Mouse (Mus musculus) testis, postnatal 10 days (tissue): Measurements from ENCODE around the gene Rps13.
"Not testable (repeated sequence)": the region's sequence is repeated elsewhere in the genome, so short reads cannot be mapped to it uniquely, and the experiment has no call there.

ENCODE experiments used
- DNase-seq: peaks from one replicate; pipeline ENCODE4 v3.0.0; 2021; ENCODE audit warnings: low spot score

The Rps13 gene

DNA sequence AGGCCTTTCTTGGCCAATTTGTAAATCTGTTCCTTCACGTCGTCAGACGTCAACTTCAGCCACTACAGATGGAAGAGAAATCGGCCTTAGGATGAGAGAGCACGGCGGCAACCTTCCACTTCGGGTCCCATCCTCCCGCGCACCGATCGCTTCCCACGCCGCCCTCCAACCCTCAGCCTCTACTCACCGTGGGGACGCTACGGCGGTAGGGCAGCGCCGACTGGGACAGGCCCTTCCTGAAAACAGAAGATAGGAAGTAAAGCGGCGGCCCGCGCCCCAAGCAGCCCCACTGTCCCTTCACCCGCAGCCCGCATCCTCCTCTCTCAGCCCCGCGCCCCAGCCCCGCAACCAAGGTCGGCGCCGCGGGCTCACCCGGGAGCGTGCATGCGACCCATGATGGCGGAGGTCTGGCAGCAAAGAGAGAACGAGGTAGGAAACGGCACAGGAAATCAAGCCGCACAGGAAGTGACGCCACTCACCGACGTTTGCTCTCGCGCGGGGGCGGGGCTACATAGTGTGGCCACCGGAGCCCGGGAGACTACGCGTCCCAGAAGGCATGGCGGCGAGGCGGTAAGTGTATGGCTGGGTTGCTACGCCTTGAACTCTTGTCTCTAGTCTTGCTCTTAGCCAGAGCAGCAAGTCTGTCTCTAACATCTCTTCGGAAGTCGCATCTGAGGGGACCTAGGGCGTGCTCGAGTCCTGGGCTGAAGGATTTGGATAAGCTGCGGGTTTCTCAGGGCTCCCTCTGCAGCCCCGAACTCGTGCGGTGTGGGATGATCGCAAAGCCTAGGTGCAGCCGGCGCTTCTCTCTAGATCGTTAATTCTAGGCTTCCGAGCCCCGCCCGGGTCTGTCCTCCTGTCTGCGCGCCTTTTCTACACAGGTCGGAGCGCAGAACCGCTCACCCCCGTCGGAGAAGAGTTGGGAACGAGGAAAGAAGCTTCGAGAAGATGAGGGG lies at the start of gene Rps13:
Rps13 (minus strand) TSS at position 483 of the 956 bp plus-strand sequence.
- peak; percentile 98 for DNase-seq

DNA sequence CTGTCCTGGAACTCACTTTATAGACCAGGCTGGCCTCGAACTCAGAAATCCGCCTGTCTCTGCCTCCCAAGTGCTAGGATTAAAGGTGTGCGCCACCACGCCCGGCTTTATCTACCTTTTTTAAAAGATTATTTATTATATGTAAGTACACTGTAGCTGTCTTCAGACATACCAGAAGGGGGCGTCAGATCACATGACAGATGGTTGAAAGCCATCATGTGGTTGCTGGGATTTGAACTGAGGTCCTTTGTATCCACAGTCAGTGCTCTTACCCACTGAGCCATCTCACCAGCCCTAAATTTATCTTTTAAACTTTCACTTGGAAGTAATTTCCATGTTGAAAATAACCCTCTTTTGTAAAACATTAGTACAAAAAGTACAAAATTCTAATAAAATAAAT lies 45.2 kb upstream of the Rps13 start:
- DNase-seq, result not testable (repeated sequence)

DNA sequence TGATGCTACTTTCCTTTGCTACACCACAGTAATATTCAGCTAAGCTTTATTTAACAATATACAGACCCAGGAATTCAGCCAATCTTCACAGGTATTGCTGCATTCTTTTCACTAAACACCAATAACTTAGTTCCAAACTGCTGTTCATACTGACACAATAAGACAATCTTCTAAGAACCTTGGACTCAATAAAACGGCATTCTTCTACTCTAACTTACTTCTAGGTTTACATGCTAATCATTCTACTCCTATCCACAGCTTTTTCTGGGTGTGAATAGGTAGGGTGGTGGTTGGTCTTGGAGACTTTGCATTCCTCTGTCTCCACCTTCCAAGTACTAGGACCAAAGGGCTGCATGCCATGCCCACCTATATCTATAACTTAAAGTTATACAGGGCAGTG lies 40.3 kb upstream of the Rps13 start:
- DNase-seq, result no peak

DNA sequence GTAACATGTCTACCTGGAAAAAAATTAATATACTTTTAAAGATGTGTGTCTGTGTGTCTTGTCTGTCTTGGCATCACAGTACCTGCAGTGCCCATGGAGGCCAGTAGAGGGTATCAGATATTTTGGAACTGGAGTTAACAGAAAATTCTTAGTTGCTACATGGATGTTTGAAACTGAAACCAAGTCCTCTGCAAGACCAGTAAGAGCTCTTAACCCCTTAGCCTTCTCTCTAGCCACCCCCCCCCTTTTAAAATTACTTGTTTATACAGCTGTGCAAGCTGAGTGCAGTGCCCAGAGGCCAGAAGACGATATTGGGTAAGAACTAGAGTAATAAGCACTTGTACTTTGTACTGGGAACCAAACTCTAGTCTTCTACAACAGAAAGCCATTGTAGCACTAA lies 2.2 kb upstream of the Rps13 start:
- DNase-seq, result peak; percentile 79

DNA sequence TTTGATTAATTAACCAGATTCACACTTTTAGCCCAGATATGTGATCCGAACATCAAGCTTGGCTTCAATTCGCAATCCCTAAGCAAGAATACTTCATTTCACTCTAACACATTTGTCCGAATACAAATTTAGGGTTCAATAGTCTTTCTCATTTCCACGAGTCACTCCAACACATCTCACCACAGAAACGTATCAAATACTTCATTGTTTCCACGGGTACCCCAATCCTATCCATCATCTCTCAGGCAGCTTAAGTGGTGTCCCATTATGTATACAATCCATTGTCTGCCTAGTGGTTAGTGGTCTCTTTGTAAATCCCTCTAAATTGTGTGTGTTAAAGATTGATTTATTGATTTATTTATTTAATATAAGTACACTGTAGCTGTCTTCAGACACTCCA lies 1.1 kb upstream of the Rps13 start:
- DNase-seq, result no peak

DNA sequence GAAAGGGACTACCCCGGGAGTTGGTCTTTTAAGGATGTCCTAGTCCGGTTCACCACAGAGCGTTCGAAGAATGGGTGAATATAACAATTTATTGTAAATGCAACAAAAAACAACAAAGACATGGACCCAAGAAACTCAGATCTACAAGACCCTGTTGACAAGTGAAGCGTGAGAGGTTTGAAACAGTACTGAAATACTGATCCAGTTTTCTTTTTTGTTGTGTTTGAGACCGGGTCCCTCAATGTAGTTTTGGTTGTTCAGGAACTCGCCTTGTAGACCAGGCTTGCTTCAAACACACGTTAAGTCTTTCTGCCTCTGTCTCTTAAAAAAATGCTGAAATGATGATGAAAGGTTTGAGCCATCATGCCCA lies 659 bp upstream of the Rps13 start:
- no peak for DNase-seq

DNA sequence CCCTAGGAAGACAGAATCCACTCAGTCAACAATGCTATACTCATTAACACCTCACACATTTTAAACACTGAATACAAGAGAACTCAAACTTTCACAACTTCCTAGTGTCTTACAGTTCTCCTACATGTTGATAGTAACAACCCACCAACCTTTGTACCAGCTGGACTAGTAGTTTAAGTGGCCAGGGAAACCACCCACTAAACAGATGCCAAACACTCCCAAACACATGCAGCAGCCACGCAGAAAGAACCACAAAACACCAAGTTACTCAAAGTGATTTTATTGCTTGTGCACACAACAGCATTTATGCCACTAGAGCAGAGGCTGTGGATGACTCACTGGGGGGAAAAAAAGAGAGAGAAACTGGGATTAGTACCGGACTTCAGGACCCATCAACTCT lies 2.7 kb downstream of the Rps13 start:
- DNase-seq, result no peak

DNA sequence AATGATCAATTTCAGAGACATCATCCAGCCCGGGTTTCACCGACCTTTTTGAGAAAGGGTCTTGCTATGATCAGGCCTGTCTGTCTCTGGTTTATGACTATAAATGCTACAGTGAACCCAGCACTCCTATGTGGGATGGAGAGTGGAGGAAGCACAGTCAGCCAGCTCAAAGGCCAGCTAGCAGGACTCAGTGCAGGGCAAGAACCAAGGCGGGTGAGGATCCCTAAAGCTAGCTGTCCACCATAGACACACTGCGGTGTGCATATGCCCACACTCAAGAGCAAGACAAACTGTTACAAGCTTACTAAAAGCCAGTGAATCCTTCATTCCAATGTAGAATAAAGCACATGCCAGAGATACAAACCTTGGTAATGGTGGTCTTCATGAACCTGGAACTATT lies 4.1 kb downstream of the Rps13 start:
- no peak for DNase-seq

DNA sequence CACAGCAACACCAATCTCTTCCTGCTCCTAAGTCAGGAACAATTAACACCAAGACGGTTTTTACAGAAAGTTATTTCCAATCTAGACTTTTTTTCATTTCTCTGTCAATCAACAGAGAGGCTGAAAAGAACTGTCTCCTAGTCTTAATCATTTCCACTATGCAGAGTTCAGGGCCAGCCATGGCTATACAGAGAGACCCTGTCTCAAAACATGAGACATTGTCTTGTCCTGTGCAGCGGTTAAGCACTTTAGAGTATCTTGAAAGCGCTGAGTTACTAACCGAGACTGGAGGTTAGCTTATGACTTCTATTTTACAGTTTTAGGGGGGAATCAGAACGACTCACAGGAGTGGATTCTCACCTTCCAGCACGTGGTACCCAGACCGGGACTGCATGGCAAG lies 5.2 kb downstream of the Rps13 start:
- no peak for DNase-seq

DNA sequence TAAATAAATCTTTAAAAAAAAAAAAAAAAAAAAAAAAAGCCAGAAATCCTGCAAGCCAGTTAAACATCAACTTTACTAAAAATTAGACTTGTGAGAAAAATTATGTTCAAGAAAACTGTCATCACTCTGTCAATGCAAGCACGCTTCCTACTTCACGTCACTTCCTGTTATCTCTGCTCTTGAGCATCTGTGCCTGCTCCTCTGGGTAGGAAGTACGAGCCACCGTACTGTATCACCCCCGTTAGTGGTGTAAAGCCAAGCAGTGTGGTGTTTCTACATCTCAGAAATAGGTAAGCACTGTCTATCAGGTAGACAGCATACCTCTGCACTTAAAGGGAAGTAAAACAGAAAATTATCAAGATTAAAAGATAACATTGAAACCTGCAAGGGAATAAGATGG lies 6.1 kb downstream of the Rps13 start:
- DNase-seq, result no peak

DNA sequence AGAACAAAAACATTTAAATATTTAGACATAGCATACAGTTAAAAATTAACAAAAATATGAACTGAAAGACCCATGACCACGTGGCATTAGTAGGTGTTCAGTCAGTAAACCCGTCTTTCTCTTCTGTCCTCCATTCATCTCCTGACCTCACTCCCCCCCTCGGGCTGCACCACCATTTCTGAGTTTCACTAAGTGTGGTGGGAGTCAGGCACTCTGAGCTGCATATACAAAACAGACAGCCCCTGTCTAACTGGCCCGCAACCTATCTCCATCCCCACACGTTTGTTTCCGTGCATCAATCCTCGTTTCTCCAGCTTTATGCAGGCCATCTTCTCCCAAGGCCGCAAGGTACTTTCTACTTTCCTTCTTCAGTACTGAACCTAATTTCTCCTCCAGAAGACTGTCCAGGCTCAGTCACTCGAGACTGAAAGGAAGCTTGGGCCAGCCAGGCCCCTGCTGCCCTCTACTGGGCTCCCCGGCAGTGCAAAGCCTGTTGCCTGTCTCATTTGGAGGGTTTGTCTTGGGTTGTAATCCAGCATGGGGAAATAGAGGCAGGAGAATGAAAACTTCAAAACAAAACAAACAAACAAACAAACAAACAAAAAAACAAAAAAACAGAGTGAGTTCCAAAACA lies 10.5 kb downstream of the Rps13 start:
- peak; percentile 86 for DNase-seq

DNA sequence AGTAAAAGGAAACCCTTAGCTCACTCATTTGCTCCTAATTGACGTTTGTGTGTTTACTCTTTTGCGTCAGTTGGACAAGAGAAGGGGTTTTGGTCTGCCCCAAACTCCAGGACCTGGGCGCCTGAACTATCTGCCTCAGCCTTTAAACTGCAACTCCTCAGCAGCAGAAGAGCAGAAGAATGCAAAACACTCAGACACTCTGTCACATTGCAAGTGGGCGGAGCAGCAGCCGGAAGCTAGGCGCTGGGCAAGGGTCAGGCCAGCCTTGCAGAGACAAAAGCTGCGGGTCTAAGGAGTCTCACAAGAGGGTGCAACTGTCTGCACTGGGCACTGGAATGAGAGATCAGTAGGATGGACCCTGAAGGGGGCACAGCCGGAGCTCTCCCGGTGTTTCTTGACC lies 24.5 kb downstream of the Rps13 start:
- DNase-seq, result peak; percentile 59

DNA sequence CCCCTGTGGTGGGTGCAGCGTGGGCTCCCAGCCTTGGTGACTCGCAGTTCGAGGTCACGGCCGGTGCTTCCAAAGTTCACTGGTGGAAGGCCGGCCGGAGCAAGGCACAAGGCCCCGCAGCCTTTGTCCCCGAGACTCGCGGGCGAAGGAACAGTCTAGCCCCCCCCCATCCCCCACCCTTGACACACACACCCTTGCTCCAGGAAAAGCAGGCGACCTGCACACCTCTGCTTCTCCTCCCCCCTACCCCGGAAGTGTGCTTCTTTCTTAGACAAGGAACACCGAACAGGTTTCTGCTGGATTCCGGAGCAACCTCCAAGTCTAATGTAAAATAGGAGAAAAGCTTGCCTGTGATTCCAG lies 25.4 kb downstream of the Rps13 start:
- peak; percentile 67 for DNase-seq

DNA sequence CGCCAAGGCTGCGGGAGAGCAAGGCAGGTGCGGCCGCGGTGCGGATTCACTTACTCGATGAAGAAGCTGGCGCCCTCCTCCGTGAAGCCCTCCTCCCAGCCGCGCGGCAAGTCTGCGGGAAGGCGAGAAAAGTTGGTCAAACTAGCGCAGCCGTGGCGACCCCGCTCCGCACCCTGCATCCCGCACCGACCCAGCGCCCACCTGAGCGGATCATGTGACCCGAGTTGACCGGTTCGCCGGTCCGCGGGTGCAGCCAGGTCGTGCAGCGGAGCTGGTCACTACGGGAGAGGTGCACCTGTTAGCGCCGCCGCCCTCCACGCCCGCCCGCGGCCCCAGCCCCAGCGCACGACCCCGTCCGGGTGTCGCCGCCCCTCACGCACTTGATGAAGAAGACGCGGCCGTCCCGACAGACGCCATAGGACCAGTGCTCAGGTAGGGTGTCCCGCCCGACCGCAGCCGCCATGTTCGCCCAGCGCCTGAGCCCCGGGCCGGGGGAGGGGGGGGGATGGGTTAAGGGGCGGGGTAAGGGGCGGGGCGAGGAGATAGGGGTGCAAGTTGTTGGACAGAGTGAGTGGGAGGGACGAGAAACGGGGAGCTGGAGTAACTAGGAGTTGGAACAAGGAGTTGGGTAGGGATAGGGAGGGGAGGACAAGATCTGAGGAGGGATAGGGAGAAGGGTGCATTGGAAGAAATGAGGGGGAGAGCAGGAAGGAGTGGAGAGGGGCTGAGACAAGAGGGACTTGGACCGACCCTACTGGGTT lies 25.9 kb downstream of the Rps13 start, which contains the start of gene Plekha7:
Plekha7 (minus strand) TSS at position 506 of the 761 bp plus-strand sequence.
- DNase-seq, result peak; percentile 72

DNA sequence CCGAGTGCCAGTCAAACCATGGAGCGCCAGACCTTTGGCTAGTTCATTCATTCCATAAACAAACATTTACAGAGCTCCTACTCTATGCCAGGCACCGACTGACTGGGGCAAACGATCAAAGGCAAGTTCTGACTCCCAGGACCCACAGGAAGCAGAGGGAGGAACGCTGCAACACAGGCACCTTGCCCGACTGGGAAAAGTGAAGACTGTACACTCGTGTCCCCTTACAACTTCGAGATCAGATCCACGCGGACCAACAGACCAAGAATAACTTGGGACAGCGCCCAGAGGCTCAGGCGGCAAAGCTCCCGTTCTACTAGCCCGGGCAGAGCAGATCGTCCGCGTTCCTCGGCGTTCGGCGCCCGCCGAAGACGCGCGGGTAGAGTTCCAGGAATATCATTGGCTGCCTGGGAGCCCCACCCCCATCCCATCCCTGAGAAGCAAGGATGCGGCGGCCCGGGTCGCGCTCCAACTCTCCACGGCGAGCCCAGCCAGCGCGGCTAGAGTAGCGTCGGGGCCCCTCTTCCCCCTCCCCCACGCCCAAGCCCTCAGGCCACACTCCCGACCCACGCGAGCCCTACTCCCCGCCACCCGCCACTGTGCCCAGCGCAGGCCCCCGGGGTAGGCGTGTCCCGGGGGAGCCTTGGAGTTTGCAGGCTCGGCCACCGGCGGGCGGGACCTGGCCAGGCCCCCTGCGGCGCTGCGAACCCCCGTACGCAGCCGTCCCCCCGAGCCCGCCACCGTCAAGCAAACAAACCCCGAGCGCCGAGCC lies 26.7 kb downstream of the Rps13 start:
- peak; percentile 86 for DNase-seq

DNA sequence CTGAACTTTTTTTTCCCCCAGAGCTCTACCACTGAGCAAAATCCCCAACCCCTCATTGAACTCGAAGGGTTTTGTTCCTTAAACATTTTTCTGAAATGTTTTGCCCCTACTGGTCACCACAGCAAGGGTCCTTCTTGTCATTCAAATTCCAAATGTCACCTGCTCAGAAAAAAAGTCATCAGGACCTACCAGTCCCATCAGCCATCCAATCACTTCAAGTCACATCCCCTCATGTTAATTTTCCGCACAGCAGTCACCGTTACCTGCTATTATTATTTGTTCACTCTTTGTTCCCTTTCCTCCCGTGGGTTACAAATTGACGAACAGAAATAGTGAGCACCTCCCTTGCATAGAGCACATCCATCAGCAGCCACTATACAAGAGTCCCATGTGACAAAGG lies 27.4 kb downstream of the Rps13 start:
- no peak for DNase-seq

DNA sequence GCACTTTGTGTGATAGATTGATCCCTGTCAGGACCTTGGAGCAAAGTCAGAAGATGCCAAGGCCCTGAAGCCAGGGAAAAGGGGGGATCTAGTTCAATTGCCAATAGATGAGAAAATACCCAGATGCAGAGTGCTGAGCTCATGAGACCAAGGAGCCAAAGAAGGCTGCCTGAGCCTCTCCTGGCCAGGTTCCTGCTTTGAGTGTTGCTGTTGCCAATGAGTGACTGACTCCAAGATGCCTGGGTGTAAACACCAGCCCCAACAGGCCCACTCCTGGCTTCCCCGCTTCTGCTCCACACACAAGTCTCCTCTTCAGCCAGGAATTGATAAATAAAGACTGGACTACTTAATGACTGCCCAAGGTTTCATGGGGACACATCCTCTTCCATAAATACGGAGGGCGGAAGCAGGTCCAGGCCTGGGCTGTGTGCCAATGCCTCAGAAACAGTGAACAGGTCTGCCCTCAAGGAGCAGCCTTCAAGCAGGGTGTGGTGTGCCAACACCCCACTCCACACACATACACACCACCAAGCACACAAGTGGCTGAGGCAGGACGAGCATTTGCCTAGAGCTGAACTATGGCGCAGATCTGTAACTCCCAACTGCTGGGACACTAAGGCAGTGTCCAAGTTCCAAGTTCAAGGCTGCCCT lies 32.2 kb downstream of the Rps13 start:
- no peak for DNase-seq

DNA sequence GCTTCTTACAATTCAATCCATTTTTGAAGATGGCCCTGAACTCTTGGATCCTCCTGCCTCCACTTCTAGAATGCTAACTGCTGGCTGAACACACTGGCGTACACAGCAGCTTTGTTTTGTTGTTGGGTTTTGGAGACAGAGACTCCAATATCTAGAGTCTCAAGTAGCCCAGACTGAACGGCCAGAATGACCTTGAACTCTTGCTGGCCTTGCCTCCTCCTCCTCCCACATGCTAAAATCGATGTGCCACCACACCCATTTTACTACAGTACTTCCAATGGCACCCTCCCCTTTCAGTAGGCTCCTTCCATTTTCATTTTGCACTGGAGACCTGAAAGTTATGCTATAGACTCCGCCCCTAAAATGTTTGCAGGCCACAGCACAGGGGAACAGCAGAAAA lies 32.9 kb downstream of the Rps13 start:
- no peak for DNase-seq

DNA sequence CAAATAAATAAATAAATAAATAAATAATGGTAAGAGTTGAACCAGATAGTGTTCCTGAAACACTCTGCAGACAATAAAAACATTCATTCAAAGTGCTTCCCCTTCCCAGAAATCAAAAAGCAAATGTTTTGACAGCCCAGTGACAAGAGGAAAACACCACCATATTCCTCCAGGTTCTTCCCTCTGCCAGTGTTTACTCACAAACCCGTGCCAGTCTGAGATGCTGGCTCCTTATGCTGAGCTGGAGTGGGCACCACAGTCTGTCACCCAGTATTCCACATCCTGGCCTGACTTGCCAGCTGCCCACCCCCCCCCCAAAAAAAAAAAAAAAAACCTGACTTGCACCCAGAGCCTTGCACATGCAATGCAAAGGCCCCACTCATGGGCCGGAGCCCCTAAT lies 35.1 kb downstream of the Rps13 start:
- no peak for DNase-seq

DNA sequence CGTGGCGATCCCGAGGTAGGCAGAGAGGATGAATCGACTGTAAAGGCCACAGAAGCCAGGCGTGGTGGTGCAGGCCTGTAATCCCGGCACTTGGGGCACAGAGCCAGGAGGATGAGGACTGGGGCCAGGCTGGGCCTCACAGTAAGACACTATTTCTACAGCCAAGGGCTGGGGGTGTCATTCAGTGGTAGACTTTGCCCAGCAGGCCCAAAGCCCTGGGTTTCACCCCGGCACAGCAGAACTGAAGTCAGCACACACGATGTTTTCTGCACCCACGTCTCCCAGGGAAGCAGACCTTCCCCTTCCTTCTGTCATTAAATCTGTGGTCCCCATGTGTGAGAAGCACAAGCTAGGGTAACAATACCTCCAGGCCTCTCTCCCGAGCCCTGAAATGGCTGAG lies 35.6 kb downstream of the Rps13 start:
- DNase-seq, result no peak

DNA sequence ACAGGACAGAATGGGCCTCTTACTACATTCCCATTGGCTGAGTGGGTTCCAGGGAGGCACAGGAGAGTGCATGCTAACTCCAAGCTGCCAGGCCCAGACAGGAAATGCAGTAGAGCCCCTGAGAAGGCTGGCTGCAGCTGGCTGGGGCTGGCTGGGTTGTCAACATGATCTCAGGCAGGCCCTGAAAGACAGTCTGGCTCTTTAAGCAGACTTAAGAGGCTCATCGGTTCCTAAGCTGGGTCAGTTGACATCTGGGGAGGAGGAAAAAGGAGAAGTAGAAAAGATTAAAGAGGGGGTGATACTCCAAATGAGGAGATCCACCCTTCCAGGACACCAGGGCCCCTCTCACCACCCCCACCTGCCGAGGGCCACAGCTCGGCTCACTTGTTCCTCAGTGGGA lies 39.0 kb downstream of the Rps13 start:
- DNase-seq, result no peak

DNA sequence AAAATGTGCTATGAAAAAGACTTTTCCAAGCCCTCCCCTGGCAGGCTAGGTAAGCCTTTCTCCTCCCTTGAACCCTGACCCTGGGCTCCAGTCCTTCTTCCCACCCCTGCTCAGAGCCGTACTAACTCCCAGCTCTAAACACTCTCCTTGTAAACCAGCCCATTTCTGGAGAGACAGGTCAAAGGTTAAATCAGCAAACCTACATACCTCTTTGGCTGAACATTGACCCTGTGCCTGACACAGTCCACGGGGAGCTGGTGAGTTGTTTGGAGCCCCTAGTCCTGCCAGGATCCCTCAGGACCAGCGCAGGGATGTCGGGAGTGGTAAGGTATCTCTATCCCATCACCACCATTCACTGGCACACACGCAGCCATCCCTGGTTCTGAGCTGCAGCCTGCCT lies 41.6 kb downstream of the Rps13 start:
- no peak for DNase-seq
